Mouse (Mus musculus): ENCODE results near the gene 4921504E06Rik.

- TF ChIP-seq CTCF (IDR thresholded peaks at IDR 0.05; ENCODE audit: low read depth, low read length) (no peak), POLR2A (IDR thresholded peaks at IDR 0.05; ENCODE audit: extremely low read depth, insufficient read depth, low read length) (no peak)
Observed at GRCm38 (mm10) chr2:19512381-19512780, 41.3 kb downstream of the 4921504E06Rik start.
